Mouse (Mus musculus): Measurements from ENCODE around the gene Sspo. TPM values are rescaled to one million over a fixed set of nuclear protein-coding genes. Genes with fewer than 3 reads are reported as not detected.
A peak's percentile ranks its signal among the peaks of the same experiment; 100 is the strongest.

Sspo gene
- total and polyA plus RNA-seq, 3 experiments, result 0.08 to 0.42 (median 0.17) TPM

GRCm38 (mm10) chr6:48416486-48416885 is 31.5 kb upstream of the Sspo start:
- H3K79me2 ChIP-seq (replicated peaks; ENCODE audit: control insufficient read depth, extremely low read depth, insufficient read depth, poor library complexity, severe bottlenecking), result no peaks in the 10 kb centered on the region
- peaks cover 56 to 74% of the 10 kb centered on the region in 2 experiments for H3K36me3 ChIP-seq (replicated peaks in 1 of 2; ENCODE audit: control insufficient read depth in 1 of 2, insufficient read depth in 1 of 2, low read length in 1 of 2)
- dilution Hi-C loops (cut with MboI; ENCODE audit: extremely low pct_ligation_motif_present, extremely low pct_unique_long_range_greater_than_20kb, low sequenced_read_pairs), result no loop called here
- no peaks in the 10 kb centered on the region for H3K9me3 ChIP-seq (replicated peaks; ENCODE audit: low read length)
- H3K4me2 ChIP-seq (ENCODE audit: insufficient read depth, low read depth, poor library complexity, severe bottlenecking), result no peak overlapping the region
- no peak for TF ChIP-seq CHD2 (IDR thresholded peaks at IDR 0.05; ENCODE audit: low read length)
- peak; percentile 3 for TF ChIP-seq RAD21 (IDR thresholded peaks at IDR 0.05; ENCODE audit: low read depth, low read length)
- TF ChIP-seq TBP (conservative IDR thresholded peaks at IDR 0.05; ENCODE audit: low read depth, low read length), result no peak
- TF ChIP-seq USF2 (conservative IDR thresholded peaks at IDR 0.05; ENCODE audit: low read depth, low read length), result no peak
- no peak for TF ChIP-seq KAT2A (IDR thresholded peaks at IDR 0.05; ENCODE audit: insufficient replicate concordance, low read length)
- H3K27ac ChIP-seq (ENCODE audit: insufficient read depth, low read depth), result no peak overlapping the region
- no peak overlapping the region for H3K9ac ChIP-seq (ENCODE audit: insufficient read depth, low read depth)
- no peak for DNase-seq (ENCODE audit: extremely low read depth)
- H3K27me3 ChIP-seq (replicated peaks), result no peaks in the 10 kb centered on the region
- in situ Hi-C loops (cut with MboI; ENCODE audit: low pct_ligation_motif_present, low pct_unique_long_range_greater_than_20kb, low sequenced_read_pairs), result no loop called here
- no peak overlapping the region for H3K4me3 ChIP-seq (replicated peaks in 1 of 3; ENCODE audit: low read depth in 2 of 3, low read length in 2 of 3, poor library complexity in 1 of 3)
- H3K4me1 ChIP-seq (ENCODE audit: control insufficient read depth in 1 of 2, insufficient read depth in 2 of 2), result peaks cover 0 to 11% of the 10 kb centered on the region in 2 experiments; a peak in 2 of 4 replicates

- Histone ChIP-seq H3K4me1 (ENCODE audit: control insufficient read depth in 1 of 2, insufficient read depth in 2 of 2) (peaks cover 9 to 33% of the 10 kb centered on the region in 2 experiments; a peak in 3 of 4 replicates), H3K27ac (ENCODE audit: insufficient read depth, low read depth) (no peak overlapping the region), H3K79me2 (replicated peaks; ENCODE audit: control insufficient read depth, extremely low read depth, insufficient read depth, poor library complexity, severe bottlenecking) (no peaks in the 10 kb centered on the region), H3K9ac (ENCODE audit: insufficient read depth, low read depth) (no peak overlapping the region), H3K27me3 (replicated peaks) (no peaks in the 10 kb centered on the region), H3K4me2 (ENCODE audit: insufficient read depth, low read depth, poor library complexity, severe bottlenecking) (no peak overlapping the region), H3K36me3 (replicated peaks in 1 of 2; ENCODE audit: control insufficient read depth in 1 of 2, insufficient read depth in 1 of 2, low read length in 1 of 2) (peaks cover 17 to 32% of the 10 kb centered on the region in 2 experiments), H3K9me3 (replicated peaks; ENCODE audit: low read length) (no peaks in the 10 kb centered on the region), H3K4me3 (replicated peaks in 1 of 3; ENCODE audit: low read depth in 2 of 3, low read length in 2 of 3, poor library complexity in 1 of 3) (no peak overlapping the region)
- dilution Hi-C loops (cut with MboI; ENCODE audit: extremely low pct_ligation_motif_present, extremely low pct_unique_long_range_greater_than_20kb, low sequenced_read_pairs), result no loop called here
- DNase-seq (ENCODE audit: extremely low read depth), result no peak
- TF ChIP-seq BHLHE40 (IDR thresholded peaks at IDR 0.05; ENCODE audit: low read depth, low read length) (peak; percentile 27; the same call in 1 of the 2 replicates), SMC3 (IDR thresholded peaks at IDR 0.05; ENCODE audit: low read depth, low read length) (no peak), CTCF (conservative IDR thresholded peaks at IDR 0.05 in 1 of 2, IDR thresholded peaks at IDR 0.05 in 1 of 2; ENCODE audit: low read depth in 2 of 2, low read length in 2 of 2) (no peak), NRF1 (IDR thresholded peaks at IDR 0.05; ENCODE audit: low read depth, low read length) (no peak), MXI1 (IDR thresholded peaks at IDR 0.05; ENCODE audit: low read depth, low read length) (no peak), TCF12 (IDR thresholded peaks at IDR 0.05; ENCODE audit: low read depth, low read length) (no peak), IRF4 (IDR thresholded peaks at IDR 0.05; ENCODE audit: low read depth, low read length) (no peak), KAT2A (IDR thresholded peaks at IDR 0.05; ENCODE audit: insufficient replicate concordance, low read length) (no peak)
- in situ Hi-C loops (cut with MboI; ENCODE audit: low pct_ligation_motif_present, low pct_unique_long_range_greater_than_20kb, low sequenced_read_pairs), result no loop called here
These were observed 27.4 kb upstream of the Sspo start for GRCm38 (mm10) chr6:48420647-48421046.

- H3K27ac ChIP-seq (ENCODE audit: insufficient read depth, low read depth), result no peak overlapping the region
- H3K4me1 ChIP-seq (ENCODE audit: control insufficient read depth in 1 of 2, insufficient read depth in 2 of 2), result peaks cover 9 to 33% of the 10 kb centered on the region in 2 experiments; a peak in 3 of 4 replicates
- dilution Hi-C loops (cut with MboI; ENCODE audit: extremely low pct_ligation_motif_present, extremely low pct_unique_long_range_greater_than_20kb, low sequenced_read_pairs), result no loop called here
- no peaks in the 10 kb centered on the region for H3K9me3 ChIP-seq (replicated peaks; ENCODE audit: low read length)
- no peak for DNase-seq (ENCODE audit: extremely low read depth)
- no peaks in the 10 kb centered on the region for H3K79me2 ChIP-seq (replicated peaks; ENCODE audit: control insufficient read depth, extremely low read depth, insufficient read depth, poor library complexity, severe bottlenecking)
- H3K27me3 ChIP-seq (replicated peaks), result no peaks in the 10 kb centered on the region
- H3K36me3 ChIP-seq (replicated peaks in 1 of 2; ENCODE audit: control insufficient read depth in 1 of 2, insufficient read depth in 1 of 2, low read length in 1 of 2), result peaks cover 0 to 5% of the 10 kb centered on the region in 2 experiments
- H3K4me3 ChIP-seq (replicated peaks in 1 of 3; ENCODE audit: low read depth in 2 of 3, low read length in 2 of 3, poor library complexity in 1 of 3), result no peak overlapping the region
- TF ChIP-seq NELFE (IDR thresholded peaks at IDR 0.05; ENCODE audit: low read depth, low read length) (no peak), IRF4 (IDR thresholded peaks at IDR 0.05; ENCODE audit: low read depth, low read length) (peak; percentile 50; the same call in 1 of the 2 replicates), RAD21 (IDR thresholded peaks at IDR 0.05; ENCODE audit: low read depth, low read length) (no peak), MAFK (IDR thresholded peaks at IDR 0.05; ENCODE audit: insufficient replicate concordance, low read length) (no peak), EP300 (IDR thresholded peaks at IDR 0.05; ENCODE audit: low read length) (0 out of 2 replicates have a peak, but pooled peaks have one; percentile 21)
- in situ Hi-C loops (cut with MboI; ENCODE audit: low pct_ligation_motif_present, low pct_unique_long_range_greater_than_20kb, low sequenced_read_pairs), result no loop called here
- no peak overlapping the region for H3K9ac ChIP-seq (ENCODE audit: insufficient read depth, low read depth)
- H3K4me2 ChIP-seq (ENCODE audit: insufficient read depth, low read depth, poor library complexity, severe bottlenecking), result no peak overlapping the region; the same call in 1 of the 2 replicates
These were observed 24.7 kb upstream of the Sspo start for GRCm38 (mm10) chr6:48423336-48423735.

Measured in CH12.LX (cell line).